In genomic region chr15:62127602-62128158, GRCm38 (mm10) we compare ENCODE assay signal across 8 mouse cellular contexts.
A peak's percentile ranks its signal among the peaks of the same experiment; 100 is the strongest.
DNase-seq lines count a peak whose midpoint lies in the region; ATAC-seq lines count a peak whose summit lies in the region.

No protein-coding gene starts in this region.

- no peaks in the 10 kb centered on the region for H3K36me3 ChIP-seq in forebrain, embryonic 16.5 days (ENCODE audit: control insufficient read depth, insufficient read depth)
- no peaks in the 10 kb centered on the region for H3K36me3 ChIP-seq in limb, embryonic 12.5 days

- 16% methylated on average over 11 of the region's 11 CpGs for WGBS in forebrain, embryonic 16.5 days
- WGBS in limb, embryonic 12.5 days, result 33% methylated on average over 11 of the region's 11 CpGs

- H3K9me3 ChIP-seq in forebrain, embryonic 16.5 days (ENCODE audit: control insufficient read depth, low read length), result no peaks in the 10 kb centered on the region
- H3K9me3 ChIP-seq in limb, embryonic 12.5 days, result no peaks in the 10 kb centered on the region

- ATAC-seq in forebrain, embryonic 16.5 days, result peak; percentile 40
- peak; percentile 28; the same call in 1 of the 2 replicates for ATAC-seq in limb, embryonic 12.5 days (ENCODE audit: insufficient number of reproducible peaks, insufficient read depth, low FRiP score, low TSS enrichment, low read depth)

- H3K9ac ChIP-seq in forebrain, embryonic 16.5 days (replicated peaks; ENCODE audit: low read depth, low read length), result no peak overlapping the region
- no peak overlapping the region for H3K9ac ChIP-seq in limb, embryonic 12.5 days (replicated peaks)

- peaks cover 3% of the 10 kb centered on the region; the same call in 1 of the 2 replicates for H3K4me1 ChIP-seq in forebrain, embryonic 16.5 days (replicated peaks; ENCODE audit: control insufficient read depth, insufficient read depth, low read length)
- peaks cover 36% of the 10 kb centered on the region for H3K4me1 ChIP-seq in limb, embryonic 12.5 days (replicated peaks)

- H3K27ac ChIP-seq in forebrain, embryonic 16.5 days (ENCODE audit: low read length), result no peak overlapping the region
- 0 out of 2 replicates have a peak overlapping the region, but pooled peaks have one; percentile 4 for H3K27ac ChIP-seq in limb, embryonic 12.5 days

- no peaks in the 10 kb centered on the region for H3K27me3 ChIP-seq in forebrain, embryonic 16.5 days (replicated peaks; ENCODE audit: control insufficient read depth, insufficient read depth, low read length)
- no peaks in the 10 kb centered on the region for H3K27me3 ChIP-seq in limb, embryonic 12.5 days

- peak; percentile 21 for DNase-seq in urinary bladder, postnatal 14 days (ENCODE audit: low spot score)
- no peak for DNase-seq in urinary bladder, adult 2 months (ENCODE audit: low spot score)
- peak; percentile 65 for DNase-seq in skeletal muscle tissue, adult 2 months (ENCODE audit: low read depth, low spot score)
- no peak for DNase-seq in spleen, adult 18-20 months
- no peak for DNase-seq in frontal cortex, postnatal 10 days (ENCODE audit: low spot score in 2 of 2)
- DNase-seq in layer of hippocampus, adult 18-20 months (ENCODE audit: low spot score in 2 of 2), result no peak

- no peak overlapping the region for H3K4me2 ChIP-seq in forebrain, embryonic 16.5 days (ENCODE audit: low read length)
- no peak overlapping the region for H3K4me2 ChIP-seq in limb, embryonic 12.5 days

- no peak overlapping the region for H3K4me3 ChIP-seq in forebrain, embryonic 16.5 days (replicated peaks; ENCODE audit: low read length)
- H3K4me3 ChIP-seq in limb, embryonic 12.5 days (replicated peaks), result no peak overlapping the region

Comparison
In these comparisons a context has a peak if more than half of its experiments do, and no peak if none do; other contexts are left out.
1. DNase-seq: peak in urinary bladder, postnatal 14 days (single experiment) and skeletal muscle tissue, adult 2 months (single experiment); none in urinary bladder, adult 2 months (single experiment), spleen, adult 18-20 months (0 of 2), frontal cortex, postnatal 10 days (0 of 2) and layer of hippocampus, adult 18-20 months (0 of 2).